Mouse (Mus musculus): Measurements from ENCODE around the gene Tpd52l1. TPM values are rescaled to one million over a fixed set of nuclear protein-coding genes. Genes with fewer than 3 reads are reported as not detected.

The Tpd52l1 gene
- polyA plus RNA-seq, 2 experiments from 2014 or later: not detected

GRCm38 (mm10) chr10:31336432-31336831, 109.3 kb downstream of the Tpd52l1 start:
- no peak for ATAC-seq

- no peak for ATAC-seq
Measured at GRCm38 (mm10) chr10:31331225-31331775, 114.5 kb downstream of the Tpd52l1 start.

- no peak for ATAC-seq
Measured at GRCm38 (mm10) chr10:31330286-31330962, 115.3 kb downstream of the Tpd52l1 start.

GRCm38 (mm10) chr10:31329436-31329835, 116.3 kb downstream of the Tpd52l1 start:
- ATAC-seq: no peak

- ATAC-seq: no peak
Measured at GRCm38 (mm10) chr10:31318491-31318890, 127.3 kb downstream of the Tpd52l1 start.

- ATAC-seq: peak; percentile 81
Measured at GRCm38 (mm10) chr10:31312865-31313848, 132.6 kb downstream of the Tpd52l1 start, which contains the start of gene Hddc2. Gene Hddc2 (plus strand): TSS chr10:31313383.

GRCm38 (mm10) chr10:31307024-31307598, 138.6 kb downstream of the Tpd52l1 start:
- ATAC-seq: no peak

- no peak for ATAC-seq
Measured at GRCm38 (mm10) chr10:31303446-31303845, 142.3 kb downstream of the Tpd52l1 start.

GRCm38 (mm10) chr10:31300292-31300691, 145.5 kb downstream of the Tpd52l1 start:
- ATAC-seq: no peak

- peak; percentile 80 for ATAC-seq
Measured at GRCm38 (mm10) chr10:31298921-31299574, 146.7 kb downstream of the Tpd52l1 start.

GRCm38 (mm10) chr10:31298263-31298662, 147.5 kb downstream of the Tpd52l1 start:
- ATAC-seq: no peak

GRCm38 (mm10) chr10:31297106-31297505, 148.7 kb downstream of the Tpd52l1 start:
- no peak for ATAC-seq

GRCm38 (mm10) chr10:31296458-31296857, 149.3 kb downstream of the Tpd52l1 start:
- no peak for ATAC-seq

GRCm38 (mm10) chr10:31295705-31296104, 150.1 kb downstream of the Tpd52l1 start:
- no peak for ATAC-seq

- no peak for ATAC-seq
Measured at GRCm38 (mm10) chr10:31288697-31289390, 156.9 kb downstream of the Tpd52l1 start.

- ATAC-seq: no peak
Measured at GRCm38 (mm10) chr10:31287787-31288186, 158.0 kb downstream of the Tpd52l1 start.

Other genes with a start within 250 kb of the Tpd52l1 start
- gene Hddc2, start 132.6 kb downstream of the Tpd52l1 start, polyA plus RNA-seq (2017; shearing (Covaris generic)): 10 to 100 TPM; 91.6 to 93.6 TPM
- not detected for gene Rnf217, start 163.2 kb upstream of the Tpd52l1 start, polyA plus RNA-seq (2017; shearing (Covaris generic))